Mouse (Mus musculus) ES-Bruce4 (cell line): ENCODE results near the gene 9330159F19Rik. TPM values are rescaled to one million over a fixed set of nuclear protein-coding genes. Genes with fewer than 3 reads are reported as not detected.

ENCODE experiments used
- H3K27ac ChIP-seq: 2 replicates; pipeline ENCODE4 v1.5.1; 2012; ENCODE audit warnings: low read length, inconsistent platforms; ENCODE audit not compliant: insufficient read depth
- H3K27me3 ChIP-seq: 2 replicates; pipeline ENCODE4 v1.6.1; 2012; ENCODE audit warnings: mild to moderate bottlenecking, low read length, inconsistent platforms; ENCODE audit not compliant: control insufficient read depth, poor library complexity, insufficient read depth, severe bottlenecking
- H3K36me3 ChIP-seq: 2 replicates; pipeline ENCODE4 v1.6.1; 2012; ENCODE audit warnings: inconsistent platforms, mild to moderate bottlenecking, low read length, moderate library complexity; ENCODE audit not compliant: control insufficient read depth, poor library complexity, insufficient read depth, severe bottlenecking
- H3K4me1 ChIP-seq: one replicate; pipeline ENCODE4 v1.8.1; 2011; ENCODE audit warnings: low read length; ENCODE audit not compliant: control insufficient read depth, insufficient read depth
- H3K4me3 ChIP-seq: 2 replicates; pipeline ENCODE4 v1.5.1; 2011; ENCODE audit warnings: low read depth, mild to moderate bottlenecking, low read length
- H3K9ac ChIP-seq: 2 replicates; pipeline ENCODE4 v1.6.1; 2012; ENCODE audit warnings: low read depth, mild to moderate bottlenecking, inconsistent platforms; ENCODE audit not compliant: poor library complexity, severe bottlenecking
- H3K9me3 ChIP-seq: replicated peaks from 2 replicates; pipeline ENCODE4 v1.6.1; 2012; ENCODE audit warnings: mild to moderate bottlenecking, low read length, inconsistent platforms; ENCODE audit not compliant: control insufficient read depth, poor library complexity, insufficient read depth, severe bottlenecking
- CTCF ChIP-seq: IDR thresholded peaks from one replicate; pipeline ENCODE4 v1.8.1; 2011; ENCODE audit warnings: low read depth, low read length
- EP300 ChIP-seq: IDR thresholded peaks from 2 replicates; pipeline ENCODE4 v1.6.1; 2011; ENCODE audit warnings: low read depth, low read length; ENCODE audit not compliant: insufficient read depth
- POLR2A ChIP-seq: IDR thresholded peaks from one replicate; pipeline ENCODE4 v1.8.1; 2011; ENCODE audit warnings: low read length; ENCODE audit not compliant: insufficient read depth
- polyA plus RNA-seq: library from polyadenylated mRNA; stranded (reverse); fragments of >200 nt; gene quantifications from 2 replicates; pipeline ENCODE4 v1.2.4, GENCODE M21; 2011; ENCODE audit warnings: low read depth; ENCODE audit not compliant: missing spikeins, insufficient read depth, insufficient read length

The 9330159F19Rik gene
- polyA plus RNA-seq, 1 experiment, result 0.25 TPM

DNA sequence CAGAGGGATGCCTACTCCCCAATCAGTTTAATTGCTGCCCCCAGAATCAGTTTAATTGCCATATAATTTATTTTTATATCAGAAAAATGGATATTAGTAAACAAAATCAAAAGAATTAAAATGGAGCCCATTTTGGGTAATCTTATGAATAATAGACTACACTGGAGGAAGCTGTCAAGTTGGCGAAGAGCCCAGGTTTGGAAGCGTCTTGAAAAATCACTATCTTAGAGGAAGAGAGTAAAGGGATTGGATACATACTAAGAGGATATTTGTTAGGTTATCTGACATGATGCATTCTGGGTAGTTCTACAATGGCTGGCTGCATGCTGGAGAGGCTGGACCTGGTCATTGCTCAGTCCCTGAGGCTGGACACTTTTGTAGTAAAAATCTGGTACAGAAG, 19.8 kb downstream of the 9330159F19Rik start:
- no peak overlapping the region for H3K4me3 ChIP-seq
- no peak for TF ChIP-seq EP300
- TF ChIP-seq CTCF, result no peak
- TF ChIP-seq POLR2A, result no peak

More for the DNA sequence above, 19.8 kb downstream of the 9330159F19Rik start:
- H3K4me1 ChIP-seq, result no peaks in the 10 kb centered on the region
- no peaks in the 10 kb centered on the region for H3K9me3 ChIP-seq
- no peaks in the 10 kb centered on the region for H3K36me3 ChIP-seq
- H3K27me3 ChIP-seq, result no peaks in the 10 kb centered on the region
- no peak overlapping the region for H3K9ac ChIP-seq
- H3K27ac ChIP-seq, result no peak overlapping the region

Other genes starting within 250 kb of the 9330159F19Rik start
- gene 2310057J18Rik, start 225.3 kb upstream of the 9330159F19Rik start, polyA plus RNA-seq, result not detected in 2 replicates
- gene Soga3, start 67.8 kb upstream of the 9330159F19Rik start, polyA plus RNA-seq, result 1.6 and 2.5 TPM in 2 replicates
- gene Gm49353, start 12.7 kb upstream of the 9330159F19Rik start, polyA plus RNA-seq, result 3.3 TPM in 1 of 2 replicates, not detected in the other
- gene Echdc1, start 101.6 kb downstream of the 9330159F19Rik start, polyA plus RNA-seq, result 22.8 and 23.5 TPM in 2 replicates
- gene Rnf146, start 150.8 kb downstream of the 9330159F19Rik start, polyA plus RNA-seq, result 29.1 and 31.1 TPM in 2 replicates